13 mouse cellular contexts compared by ENCODE assay signal in genomic region chr12:81146417-81147180, GRCm38 (mm10).
DNase-seq lines count a peak whose midpoint lies in the region; ATAC-seq and TF ChIP-seq lines count a peak whose summit lies in the region.
"Had no signal": no experiment of that assay in that cellular context is flagged by ENCODE, and none has a peak within 500 bp of the region (broad histone marks: within the 10 kb centered on the region; RNA-seq: fewer than 3 reads in every experiment).

No protein-coding gene starts in this region.

- TF ChIP-seq CTCF in lung, postnatal 0 days (IDR thresholded peaks at IDR 0.05), result no peak

- TF ChIP-seq EP300 in lung, postnatal 0 days (IDR thresholded peaks at IDR 0.05), result no peak

- peaks cover 21% of the 10 kb centered on the region for H3K4me1 ChIP-seq in forebrain, embryonic 12.5 days
- H3K4me1 ChIP-seq in limb, embryonic 14.5 days (ENCODE audit: control insufficient read depth, insufficient read depth, low read length), result peaks cover under 1% of the 10 kb centered on the region; the same call in 1 of the 2 replicates
- no peaks in the 10 kb centered on the region for H3K4me1 ChIP-seq in lung, postnatal 0 days (ENCODE audit: insufficient read depth, low read depth, low read length)
- H3K4me1 ChIP-seq: stomach, embryonic 15.5 days had no signal

- no peak for TF ChIP-seq POLR2A in limb, embryonic 14.5 days (IDR thresholded peaks at IDR 0.05; ENCODE audit: borderline replicate concordance, extremely low read depth, insufficient read depth, insufficient read length)

- H3K9ac ChIP-seq in forebrain, embryonic 12.5 days, result no peak overlapping the region
- H3K9ac ChIP-seq in limb, embryonic 14.5 days (ENCODE audit: low read depth, low read length, severe bottlenecking), result no peak overlapping the region
- H3K9ac ChIP-seq in lung, postnatal 0 days (replicated peaks; ENCODE audit: low read depth), result no peak overlapping the region
- H3K9ac ChIP-seq: embryonic facial prominence, embryonic 12.5 days; heart, embryonic 15.5 days; liver, embryonic 13.5 days; stomach, embryonic 15.5 days had no signal

- peaks cover 12% of the 10 kb centered on the region; the same call in 1 of the 2 replicates for H3K27me3 ChIP-seq in forebrain, embryonic 12.5 days
- no peaks in the 10 kb centered on the region for H3K27me3 ChIP-seq in limb, embryonic 14.5 days (ENCODE audit: control insufficient read depth, insufficient read depth, low read length)
- no peaks in the 10 kb centered on the region for H3K27me3 ChIP-seq in lung, postnatal 0 days (replicated peaks; ENCODE audit: insufficient read depth, low read length)
- H3K27me3 ChIP-seq: embryonic facial prominence, embryonic 12.5 days; heart, embryonic 15.5 days; liver, embryonic 13.5 days; stomach, embryonic 15.5 days had no signal

- H3K27ac ChIP-seq in forebrain, embryonic 12.5 days, result peak overlapping the region; percentile 25; the same call in 1 of the 2 replicates
- H3K27ac ChIP-seq in limb, embryonic 14.5 days (replicated peaks; ENCODE audit: low read depth, low read length), result no peak overlapping the region
- no peak overlapping the region for H3K27ac ChIP-seq in lung, postnatal 0 days (ENCODE audit: low read length)
- H3K27ac ChIP-seq: embryonic facial prominence, embryonic 12.5 days; heart, embryonic 15.5 days; liver, embryonic 13.5 days; stomach, embryonic 15.5 days had no signal

- no peaks in the 10 kb centered on the region for H3K36me3 ChIP-seq in forebrain, embryonic 12.5 days (replicated peaks)
- H3K36me3 ChIP-seq in limb, embryonic 14.5 days (ENCODE audit: control insufficient read depth, insufficient read depth, low read length), result no peaks in the 10 kb centered on the region
- no peaks in the 10 kb centered on the region for H3K36me3 ChIP-seq in lung, postnatal 0 days (ENCODE audit: insufficient read depth, low read length)
- H3K36me3 ChIP-seq: embryonic facial prominence, embryonic 12.5 days; heart, embryonic 15.5 days; liver, embryonic 13.5 days; stomach, embryonic 15.5 days had no signal

- H3K9me3 ChIP-seq in forebrain, embryonic 12.5 days, result no peaks in the 10 kb centered on the region
- H3K9me3 ChIP-seq in limb, embryonic 14.5 days (ENCODE audit: control insufficient read depth, low read length), result no peaks in the 10 kb centered on the region
- H3K9me3 ChIP-seq in lung, postnatal 0 days (ENCODE audit: low read length), result no peaks in the 10 kb centered on the region
- H3K9me3 ChIP-seq: embryonic facial prominence, embryonic 12.5 days; heart, embryonic 15.5 days; liver, embryonic 13.5 days; stomach, embryonic 15.5 days had no signal

- H3K4me2 ChIP-seq in forebrain, embryonic 12.5 days, result no peak overlapping the region
- H3K4me2 ChIP-seq in limb, embryonic 14.5 days (replicated peaks; ENCODE audit: low read depth, low read length, severe bottlenecking), result no peak overlapping the region
- no peak overlapping the region for H3K4me2 ChIP-seq in lung, postnatal 0 days (replicated peaks; ENCODE audit: low read depth, low read length)
- H3K4me2 ChIP-seq: embryonic facial prominence, embryonic 12.5 days; heart, embryonic 15.5 days; liver, embryonic 13.5 days; stomach, embryonic 15.5 days had no signal

- DNase-seq in R1 (ENCODE audit: low read depth, low spot score), result peak; percentile 6
- peak; percentile 74 for DNase-seq in adrenal gland, adult 8-10 months
- DNase-seq in limb, embryonic 14.5 days (ENCODE audit: low spot score), result peak; percentile 43
- DNase-seq in spleen, postnatal 36 days (ENCODE audit: low spot score in 2 of 2), result no peak
- DNase-seq in lung, postnatal 0 days (ENCODE audit: low spot score), result no peak
- no peak for DNase-seq in right cerebral cortex, adult 18-20 months
- DNase-seq: kidney, adult 11 months; liver, embryonic 13.5 days; retina, postnatal 1 day had no signal

- peak; percentile 46; the same call in 1 of the 2 replicates for ATAC-seq in forebrain, embryonic 12.5 days (ENCODE audit: low FRiP score)
- no peak for ATAC-seq in limb, embryonic 14.5 days (ENCODE audit: low FRiP score, low read depth)
- ATAC-seq in lung, postnatal 0 days, result no peak

- H3K4me3 ChIP-seq in forebrain, embryonic 12.5 days (replicated peaks), result no peak overlapping the region
- no peak overlapping the region for H3K4me3 ChIP-seq in limb, embryonic 14.5 days (replicated peaks; ENCODE audit: low read length)
- no peak overlapping the region for H3K4me3 ChIP-seq in lung, postnatal 0 days (ENCODE audit: low read depth, low read length)
- H3K4me3 ChIP-seq: embryonic facial prominence, embryonic 12.5 days; heart, embryonic 15.5 days; liver, embryonic 13.5 days; stomach, embryonic 15.5 days had no signal

- WGBS in forebrain, embryonic 12.5 days, result 9% methylated on average over 10 of the region's 10 CpGs
- WGBS in limb, embryonic 14.5 days, result 62% methylated on average over 10 of the region's 10 CpGs
- 51% methylated on average over 10 of the region's 10 CpGs for WGBS in lung, postnatal 0 days

Comparison
In these comparisons a context has a peak if more than half of its experiments do, and no peak if none do; other contexts are left out.
1. DNase-seq: peak in R1 (single experiment), adrenal gland, adult 8-10 months (single experiment) and limb, embryonic 14.5 days (single experiment); none in spleen, postnatal 36 days (0 of 2), lung, postnatal 0 days (single experiment) and right cerebral cortex, adult 18-20 months (single experiment).